Mouse (Mus musculus) heart, postnatal 0 days (tissue): ENCODE measurements at regions not wholly inside any gene's neighbourhood (a gene's known extent, or its start where the extent isn't known, plus 50 kb on each side); places are given as distances from the start of the nearest gene placed in this dataset.
A peak's percentile ranks its signal among the peaks of the same experiment; 100 is the strongest.

Experiments
- ATAC-seq: fragments of 200-750 bp; cut with Nextera tagmentation; 2 replicates; pipeline ENCODE4 v1.8.0; 2017; ENCODE audit warnings: low read depth, moderate number of reproducible peaks, moderate library complexity; ENCODE audit not compliant: insufficient read depth
- DNase-seq: peaks from one replicate; pipeline ENCODE4 v3.0.0-alpha.2; 2016; ENCODE audit warnings: low spot score
- H3K27ac ChIP-seq: fragments of 300-500 bp; sonication (generic); 2 replicates; pipeline ENCODE4 v1.5.1; 2014; ENCODE audit warnings: low read depth, mild to moderate bottlenecking
- H3K27me3 ChIP-seq: fragments of 300-500 bp; sonication (generic); 2 replicates; pipeline ENCODE4 v1.6.1; 2014; ENCODE audit warnings: low read length, mixed read lengths; ENCODE audit not compliant: control insufficient read depth, insufficient read depth
- H3K36me3 ChIP-seq: fragments of 300-500 bp; sonication (generic); replicated peaks from 2 replicates; pipeline ENCODE4 v1.6.1; 2014; ENCODE audit warnings: low read length, mixed read lengths; ENCODE audit not compliant: control insufficient read depth, insufficient read depth
- H3K4me1 ChIP-seq: fragments of 300-500 bp; sonication (generic); 2 replicates; pipeline ENCODE4 v1.6.1; 2014; ENCODE audit warnings: antibody characterized with exemption; ENCODE audit not compliant: control insufficient read depth, insufficient read depth
- H3K4me2 ChIP-seq: fragments of 300-500 bp; sonication (generic); 2 replicates; pipeline ENCODE4 v1.6.1; 2014; ENCODE audit warnings: low read depth, mild to moderate bottlenecking, low read length, moderate library complexity
- H3K4me3 ChIP-seq: fragments of 300-500 bp; sonication (generic); 2 replicates; pipeline ENCODE4 v1.5.1; 2014; ENCODE audit warnings: low read depth, low read length
- H3K9ac ChIP-seq: fragments of 300-500 bp; sonication (generic); replicated peaks from 2 replicates; pipeline ENCODE4 v1.6.1; 2014; ENCODE audit warnings: low read depth, low read length, mixed read lengths
- H3K9me3 ChIP-seq: fragments of 300-500 bp; sonication (generic); replicated peaks from 2 replicates; pipeline ENCODE4 v1.6.1; 2016; ENCODE audit warnings: low read length; ENCODE audit not compliant: control insufficient read depth
- CTCF ChIP-seq: IDR thresholded peaks from 2 replicates; pipeline ENCODE4 v1.5.1; 2016; ENCODE audit warnings: antibody characterized with exemption, control low read depth, low read depth
- EP300 ChIP-seq: IDR thresholded peaks from 2 replicates; pipeline ENCODE4 v1.6.1; 2016; ENCODE audit warnings: antibody characterized with exemption, low read depth
- WGBS: fragments of 180-500 bp; shearing (Covaris S2); extraction: QIAGEN DNeasy Blood & Tissue Kit; methylation state at CpG from one replicate; pipeline ENCODE4 v1.1.7; 2014; 5-methylcytosine and 5-hydroxymethylcytosine counted together

GRCm38 (mm10) chr11:32994391-32994790, 152.8 kb downstream of the Fgf18 start:
- no peaks in the 10 kb centered on the region for H3K4me1 ChIP-seq
- no peak overlapping the region for H3K4me2 ChIP-seq
- no peak for DNase-seq
- no peaks in the 10 kb centered on the region for H3K36me3 ChIP-seq
- H3K27me3 ChIP-seq = no peaks in the 10 kb centered on the region
- H3K27ac ChIP-seq = no peak overlapping the region
- H3K9me3 ChIP-seq = no peaks in the 10 kb centered on the region
- no peak overlapping the region for H3K4me3 ChIP-seq
- H3K9ac ChIP-seq = no peak overlapping the region
- 53% methylated on average over 4 of the region's 4 CpGs for WGBS
- 0 out of 2 replicates have a peak, but pooled peaks have one; percentile 17 for ATAC-seq
- TF ChIP-seq EP300 = no peak
- no peak for TF ChIP-seq CTCF

- no peak overlapping the region for H3K9ac ChIP-seq
- H3K27me3 ChIP-seq = no peaks in the 10 kb centered on the region
- H3K27ac ChIP-seq = no peak overlapping the region
- 79% methylated on average over 8 of the region's 8 CpGs for WGBS
- ATAC-seq (no peak), DNase-seq (no peak)
- H3K36me3 ChIP-seq = no peaks in the 10 kb centered on the region
- no peaks in the 10 kb centered on the region for H3K9me3 ChIP-seq
- TF ChIP-seq CTCF = no peak
- TF ChIP-seq EP300 = no peak
- H3K4me1 ChIP-seq = no peaks in the 10 kb centered on the region
- no peak overlapping the region for H3K4me2 ChIP-seq
- no peak overlapping the region for H3K4me3 ChIP-seq
These were observed 153.8 kb downstream of the Fgf18 start for GRCm38 (mm10) chr11:32993439-32993838.

- 52% methylated on average over 5 of the region's 5 CpGs for WGBS
- Histone ChIP-seq H3K9me3 (no peaks in the 10 kb centered on the region), H3K27me3 (no peaks in the 10 kb centered on the region), H3K36me3 (no peaks in the 10 kb centered on the region), H3K4me3 (no peak overlapping the region), H3K9ac (no peak overlapping the region), H3K4me2 (no peak overlapping the region), H3K27ac (no peak overlapping the region), H3K4me1 (no peaks in the 10 kb centered on the region)
- TF ChIP-seq EP300 (no peak), CTCF (no peak)
- no peak for ATAC-seq
- DNase-seq = no peak
These were observed 156.1 kb downstream of the Fgf18 start for GRCm38 (mm10) chr11:32991036-32991616.

- DNase-seq (no peak), ATAC-seq (no peak)
- no peak overlapping the region for H3K4me2 ChIP-seq
- no peak overlapping the region for H3K9ac ChIP-seq
- H3K9me3 ChIP-seq = no peaks in the 10 kb centered on the region
- 81% methylated on average over 12 of the region's 12 CpGs for WGBS
- H3K36me3 ChIP-seq = no peaks in the 10 kb centered on the region
- no peaks in the 10 kb centered on the region for H3K27me3 ChIP-seq
- no peak overlapping the region for H3K4me3 ChIP-seq
- H3K4me1 ChIP-seq = no peaks in the 10 kb centered on the region
- TF ChIP-seq EP300 = no peak
- no peak for TF ChIP-seq CTCF
- H3K27ac ChIP-seq = no peak overlapping the region
These were observed 157.0 kb downstream of the Fgf18 start for GRCm38 (mm10) chr11:32990201-32990600.

- 84% methylated on average over 7 of the region's 7 CpGs for WGBS
- no peak overlapping the region for H3K9ac ChIP-seq
These were observed 154.5 kb upstream of the Smim23 start for GRCm38 (mm10) chr11:32978899-32979298.

GRCm38 (mm10) chr11:32976572-32976971, 152.2 kb upstream of the Smim23 start:
- Histone ChIP-seq H3K9ac (no peak overlapping the region), H3K4me3 (no peak overlapping the region), H3K27ac (no peak overlapping the region), H3K36me3 (no peaks in the 10 kb centered on the region), H3K9me3 (no peaks in the 10 kb centered on the region), H3K27me3 (no peaks in the 10 kb centered on the region), H3K4me1 (no peaks in the 10 kb centered on the region), H3K4me2 (no peak overlapping the region)
- WGBS = 64% methylated on average over 2 of the region's 2 CpGs
- ATAC-seq (no peak), DNase-seq (no peak)
- TF ChIP-seq CTCF = no peak
- TF ChIP-seq EP300 = no peak

More at GRCm38 (mm10) chr11:32978899-32979298, 154.5 kb upstream of the Smim23 start:
- Histone ChIP-seq H3K4me2 (no peak overlapping the region), H3K4me3 (no peak overlapping the region), H3K4me1 (no peaks in the 10 kb centered on the region), H3K27ac (no peak overlapping the region), H3K9me3 (no peaks in the 10 kb centered on the region), H3K36me3 (no peaks in the 10 kb centered on the region), H3K27me3 (no peaks in the 10 kb centered on the region)
- DNase-seq (no peak), ATAC-seq (no peak)
- TF ChIP-seq CTCF = no peak
- no peak for TF ChIP-seq EP300
